Mouse (Mus musculus) stomach, embryonic 14.5 days (tissue): ENCODE data around the gene Gcnt4. TPM values are rescaled to one million over a fixed set of nuclear protein-coding genes. Genes with fewer than 3 reads are reported as not detected.
A peak's percentile ranks its signal among the peaks of the same experiment; 100 is the strongest.

Experiments used
- ATAC-seq: fragments of 200-750 bp; cut with Nextera tagmentation; 2 replicates; pipeline ENCODE4 v1.8.0; 2017; ENCODE audit warnings: low read depth, moderate TSS enrichment; ENCODE audit not compliant: insufficient number of reproducible peaks, insufficient read depth, low FRiP score
- H3K27ac ChIP-seq: fragments of 300-500 bp; sonication (generic); 2 replicates; pipeline ENCODE4 v1.5.1; 2014; ENCODE audit warnings: mild to moderate bottlenecking, low read length, moderate library complexity, mixed read lengths
- H3K27me3 ChIP-seq: fragments of 300-500 bp; sonication (generic); 2 replicates; pipeline ENCODE4 v1.6.1; 2014; ENCODE audit warnings: low read length, control low read depth, mixed read lengths; ENCODE audit not compliant: control insufficient read depth, insufficient read depth
- H3K36me3 ChIP-seq: fragments of 300-500 bp; sonication (generic); 2 replicates; pipeline ENCODE4 v1.6.1; 2014; ENCODE audit warnings: mild to moderate bottlenecking, control low read depth, low read length, moderate library complexity, mixed read lengths; ENCODE audit not compliant: control insufficient read depth, insufficient read depth
- H3K4me1 ChIP-seq: fragments of 300-500 bp; sonication (generic); 2 replicates; pipeline ENCODE4 v1.6.1; 2014; ENCODE audit warnings: low read length, control low read depth, mixed read lengths; ENCODE audit not compliant: control insufficient read depth, insufficient read depth
- H3K4me2 ChIP-seq: fragments of 300-500 bp; sonication (generic); replicated peaks from 2 replicates; pipeline ENCODE4 v1.6.1; 2014; ENCODE audit warnings: low read depth, low read length, control low read depth
- H3K4me3 ChIP-seq: fragments of 300-500 bp; sonication (generic); 2 replicates; pipeline ENCODE4 v1.5.1; 2014; ENCODE audit warnings: low read depth, low read length, control low read depth
- H3K9ac ChIP-seq: fragments of 300-500 bp; sonication (generic); replicated peaks from 2 replicates; pipeline ENCODE4 v1.6.1; 2014; ENCODE audit warnings: low read depth, mild to moderate bottlenecking, control low read depth, low read length, moderate library complexity, mixed read lengths
- H3K9me3 ChIP-seq: fragments of 300-500 bp; sonication (generic); 2 replicates; pipeline ENCODE4 v1.6.1; 2016; ENCODE audit warnings: low read depth, low read length, control low read depth; ENCODE audit not compliant: control insufficient read depth
- WGBS: fragments of 180-500 bp; shearing (Covaris S2); extraction: QIAGEN DNeasy Blood & Tissue Kit; methylation state at CpG from one replicate; pipeline ENCODE4 v1.1.7; 2014; 5-methylcytosine and 5-hydroxymethylcytosine counted together
- polyA plus RNA-seq: library from polyadenylated mRNA; unstranded; fragments of >200 nt; fragmentation: Nextera tagmentation; extraction: Ambion mirVana; gene quantifications from 2 replicates; pipeline ENCODE4 v1.2.1, GENCODE M21; 2014

Gcnt4 gene
- polyA plus RNA-seq, 1 experiment from 2014 or later: 0.84 TPM

DNA sequence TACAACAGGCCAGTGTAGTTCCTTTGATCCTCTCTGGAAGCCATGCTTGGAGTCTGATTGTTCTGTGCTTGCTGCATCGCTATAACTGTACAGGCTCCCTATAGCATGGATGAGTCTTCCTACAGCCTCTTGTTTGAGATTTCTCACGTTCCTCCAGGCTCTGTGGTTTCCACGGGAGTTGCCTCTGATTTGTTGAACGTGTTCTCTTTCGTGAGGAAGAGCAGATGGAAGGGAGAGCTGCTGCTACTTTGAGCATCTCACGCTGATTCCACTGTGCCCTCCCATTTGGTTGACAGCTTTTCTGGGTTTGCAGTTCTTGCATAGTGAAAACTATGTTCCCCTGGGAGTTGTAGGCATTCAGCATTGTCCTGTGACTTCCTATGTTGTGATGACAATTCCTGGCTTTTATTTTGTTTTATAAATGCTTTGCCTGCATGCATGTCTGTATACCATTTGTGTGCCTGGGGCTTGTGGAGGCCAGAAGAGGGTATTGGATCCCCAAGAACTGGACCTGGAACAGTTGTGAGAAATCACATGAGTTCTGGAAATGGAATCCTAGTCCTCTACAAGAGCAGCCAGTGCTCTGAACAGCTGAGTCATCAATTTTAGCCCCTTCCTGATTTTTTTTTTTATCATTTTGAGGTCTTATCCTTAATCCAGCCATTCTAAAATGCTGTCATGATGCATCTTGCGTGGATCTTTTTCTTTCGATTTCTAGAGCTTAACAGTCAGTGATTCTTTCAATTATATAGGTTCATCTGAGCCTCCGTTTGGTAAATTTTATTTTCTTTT, 37.1 kb downstream of the Gcnt4 start:
- Histone ChIP-seq H3K36me3 (no peaks in the 10 kb centered on the region), H3K4me1 (no peaks in the 10 kb centered on the region), H3K4me3 (no peak overlapping the region), H3K27ac (no peak overlapping the region), H3K9me3 (no peaks in the 10 kb centered on the region), H3K9ac (no peak overlapping the region), H3K27me3 (no peaks in the 10 kb centered on the region), H3K4me2 (no peak overlapping the region)
- WGBS: 79% methylated on average over 9 of the region's 9 CpGs
- no peak for ATAC-seq

DNA sequence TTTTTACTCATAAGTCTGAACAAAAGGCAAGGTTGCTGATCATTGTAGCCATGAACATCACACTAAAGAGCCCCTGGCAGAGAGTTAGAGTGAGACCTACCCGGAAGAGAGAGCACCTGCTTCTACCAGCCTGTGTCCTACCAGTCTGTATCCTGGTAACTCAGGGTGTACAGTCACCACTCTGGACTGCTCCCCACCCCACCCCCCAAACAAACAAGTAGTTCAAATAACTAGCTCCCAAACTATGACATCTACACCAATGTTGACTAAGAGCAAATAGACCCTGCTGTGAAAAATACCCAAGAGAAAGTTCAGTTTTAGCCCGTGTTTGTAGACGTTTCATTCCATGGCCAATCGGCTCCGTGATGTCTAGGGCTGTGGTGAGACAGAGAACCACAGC, 38.3 kb downstream of the Gcnt4 start:
- Histone ChIP-seq H3K27me3 (no peaks in the 10 kb centered on the region), H3K4me3 (no peak overlapping the region), H3K9me3 (no peaks in the 10 kb centered on the region), H3K9ac (no peak overlapping the region), H3K4me2 (no peak overlapping the region), H3K27ac (no peak overlapping the region), H3K36me3 (no peaks in the 10 kb centered on the region), H3K4me1 (no peaks in the 10 kb centered on the region)
- 67% methylated on average over 5 of the region's 5 CpGs for WGBS
- peak; percentile 91 for ATAC-seq

DNA sequence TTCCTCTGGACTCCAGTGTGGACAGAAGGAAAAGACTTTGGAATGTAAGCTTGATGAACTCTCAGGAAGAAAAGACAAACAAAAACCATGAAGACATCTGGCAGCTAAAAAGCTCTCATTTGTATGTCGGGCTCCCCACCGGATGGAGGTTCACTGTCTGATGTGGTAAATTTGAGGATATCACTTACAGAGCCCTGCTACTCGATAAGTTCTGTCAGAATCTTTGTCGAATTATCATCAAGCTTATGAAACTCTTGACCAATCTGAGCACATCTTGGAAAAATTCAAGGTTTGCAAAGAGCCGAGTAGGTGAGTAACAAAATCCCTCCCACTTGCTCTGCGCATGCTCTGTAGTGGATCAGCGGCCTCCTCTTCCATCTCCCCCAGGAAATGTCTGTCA, 40.5 kb downstream of the Gcnt4 start:
- no peaks in the 10 kb centered on the region for H3K9me3 ChIP-seq
- 80% methylated on average over 7 of the region's 7 CpGs for WGBS
- no peak overlapping the region for H3K9ac ChIP-seq
- no peaks in the 10 kb centered on the region for H3K27me3 ChIP-seq
- H3K27ac ChIP-seq: no peak overlapping the region
- no peaks in the 10 kb centered on the region for H3K4me1 ChIP-seq
- ATAC-seq: no peak
- no peak overlapping the region for H3K4me2 ChIP-seq
- H3K36me3 ChIP-seq: no peaks in the 10 kb centered on the region
- H3K4me3 ChIP-seq: no peak overlapping the region

DNA sequence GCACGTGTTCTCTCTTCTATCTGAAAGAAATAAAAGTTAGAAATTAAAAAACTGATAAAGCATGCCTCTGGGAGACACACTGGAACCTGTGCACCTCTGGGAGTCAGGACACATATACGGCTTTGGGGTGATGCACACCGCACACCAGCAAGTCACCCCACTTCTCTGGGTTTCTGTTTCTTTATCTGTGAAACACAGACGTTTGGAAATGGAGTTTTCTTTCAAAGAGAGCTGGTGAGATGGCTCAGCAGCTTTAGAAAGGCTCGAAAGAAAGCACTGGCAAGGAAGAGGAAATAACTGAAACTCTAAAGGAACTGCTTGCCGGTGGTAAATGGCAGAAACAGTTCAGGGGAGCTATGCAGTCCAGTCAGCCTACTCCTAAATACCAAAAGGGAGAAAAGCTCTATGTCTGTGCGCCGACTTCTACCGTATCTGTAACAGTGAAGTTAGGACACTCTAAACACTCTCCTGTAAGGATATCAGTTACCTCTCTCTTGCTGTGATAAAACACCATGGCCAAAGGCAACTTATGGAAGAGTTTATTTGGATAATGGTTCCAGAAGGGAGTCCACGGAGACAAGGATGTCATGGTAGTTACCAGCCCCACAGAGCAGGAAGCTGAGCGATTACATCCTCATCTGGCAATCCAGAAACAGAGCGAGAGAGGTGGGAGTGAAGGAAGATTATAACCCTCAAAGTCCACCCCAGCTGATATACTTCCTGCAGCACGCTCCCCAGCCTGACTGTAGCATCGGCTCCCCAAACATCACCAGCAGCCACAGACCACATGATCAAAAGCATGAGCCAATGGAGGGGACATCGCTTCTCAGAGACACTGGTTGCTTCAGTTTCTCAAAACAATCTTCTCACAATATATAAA, 42.0 kb downstream of the Gcnt4 start:
- no peak for ATAC-seq
- H3K27me3 ChIP-seq: no peaks in the 10 kb centered on the region
- H3K27ac ChIP-seq: no peak overlapping the region
- 77% methylated on average over 15 of the region's 15 CpGs for WGBS
- no peak overlapping the region for H3K4me3 ChIP-seq
- H3K36me3 ChIP-seq: no peaks in the 10 kb centered on the region
- no peaks in the 10 kb centered on the region for H3K4me1 ChIP-seq
- H3K9ac ChIP-seq: no peak overlapping the region
- H3K9me3 ChIP-seq: no peaks in the 10 kb centered on the region
- H3K4me2 ChIP-seq: no peak overlapping the region

DNA sequence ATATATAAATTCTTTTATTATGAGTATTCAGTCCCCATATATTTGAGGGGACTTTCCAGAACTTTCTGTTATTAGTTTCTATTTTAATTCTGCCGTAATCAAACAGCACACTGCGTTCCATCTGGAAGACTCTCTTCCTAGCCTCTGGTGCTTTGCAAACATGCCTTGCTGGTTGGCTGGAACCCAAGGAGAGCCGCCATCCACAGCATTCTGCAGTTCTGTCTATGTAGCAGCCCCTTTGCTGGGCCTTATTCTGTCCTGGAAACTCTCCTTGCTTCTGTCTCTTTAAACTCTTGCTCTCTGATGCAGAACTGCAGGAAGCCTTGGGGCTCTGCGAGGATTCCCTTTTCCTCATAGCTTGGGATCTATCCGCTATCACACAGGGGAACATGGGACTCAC, 42.6 kb downstream of the Gcnt4 start:
- Histone ChIP-seq H3K36me3 (no peaks in the 10 kb centered on the region), H3K27me3 (no peaks in the 10 kb centered on the region), H3K9ac (no peak overlapping the region), H3K4me1 (no peaks in the 10 kb centered on the region), H3K27ac (no peak overlapping the region), H3K4me2 (no peak overlapping the region), H3K4me3 (no peak overlapping the region), H3K9me3 (no peaks in the 10 kb centered on the region)
- no peak for ATAC-seq
- WGBS: 75% methylated on average over 5 of the region's 5 CpGs

DNA sequence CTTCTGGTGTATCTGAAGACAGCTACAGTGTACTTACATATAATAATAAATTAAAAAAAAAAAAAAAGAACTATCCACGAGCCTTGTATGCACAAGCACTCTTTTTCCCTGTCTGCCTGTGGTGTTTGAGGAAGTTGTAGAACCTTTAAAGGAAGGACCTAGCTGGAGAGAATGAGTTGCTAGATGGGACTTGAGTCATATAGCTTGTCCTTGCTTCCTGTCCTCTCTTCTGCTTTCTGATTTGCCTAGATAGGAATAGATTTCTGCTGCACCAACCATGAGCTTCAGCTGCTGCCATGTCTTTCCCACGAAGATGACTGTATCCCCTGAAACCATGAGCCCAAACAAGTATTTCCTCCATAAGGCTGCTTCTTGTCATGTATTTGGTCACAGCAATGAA, 43.3 kb downstream of the Gcnt4 start:
- Histone ChIP-seq H3K9me3 (no peaks in the 10 kb centered on the region), H3K4me2 (no peak overlapping the region), H3K27me3 (no peaks in the 10 kb centered on the region), H3K36me3 (no peaks in the 10 kb centered on the region), H3K9ac (no peak overlapping the region), H3K27ac (no peak overlapping the region), H3K4me3 (no peak overlapping the region), H3K4me1 (no peaks in the 10 kb centered on the region)
- 82% methylated on average over 2 of the region's 2 CpGs for WGBS
- ATAC-seq: no peak

DNA sequence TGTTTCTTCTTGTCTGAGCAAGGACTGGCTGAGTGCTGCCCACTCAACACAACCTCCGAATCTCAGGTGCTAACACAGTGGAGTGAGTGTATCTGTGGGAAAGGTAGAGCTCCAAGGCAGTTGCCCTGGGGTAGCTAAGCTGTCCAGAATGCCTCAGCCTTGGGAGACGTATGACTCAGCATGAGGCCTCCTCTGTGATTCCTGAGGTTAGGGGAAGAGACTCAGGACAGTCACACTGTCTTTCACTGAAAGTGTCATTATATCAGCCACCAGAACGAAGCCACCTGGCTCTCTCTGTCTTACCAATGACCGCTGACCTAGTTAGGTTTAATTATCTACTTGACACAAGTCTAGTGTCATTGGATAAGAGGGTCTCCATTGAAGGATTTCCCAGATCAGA, 46.6 kb downstream of the Gcnt4 start:
- H3K4me1 ChIP-seq: no peaks in the 10 kb centered on the region
- H3K27ac ChIP-seq: no peak overlapping the region
- WGBS: 88% methylated on average over 4 of the region's 4 CpGs
- H3K4me2 ChIP-seq: no peak overlapping the region
- H3K9me3 ChIP-seq: no peaks in the 10 kb centered on the region
- ATAC-seq: no peak
- H3K4me3 ChIP-seq: no peak overlapping the region
- no peak overlapping the region for H3K9ac ChIP-seq
- no peaks in the 10 kb centered on the region for H3K27me3 ChIP-seq
- no peaks in the 10 kb centered on the region for H3K36me3 ChIP-seq

DNA sequence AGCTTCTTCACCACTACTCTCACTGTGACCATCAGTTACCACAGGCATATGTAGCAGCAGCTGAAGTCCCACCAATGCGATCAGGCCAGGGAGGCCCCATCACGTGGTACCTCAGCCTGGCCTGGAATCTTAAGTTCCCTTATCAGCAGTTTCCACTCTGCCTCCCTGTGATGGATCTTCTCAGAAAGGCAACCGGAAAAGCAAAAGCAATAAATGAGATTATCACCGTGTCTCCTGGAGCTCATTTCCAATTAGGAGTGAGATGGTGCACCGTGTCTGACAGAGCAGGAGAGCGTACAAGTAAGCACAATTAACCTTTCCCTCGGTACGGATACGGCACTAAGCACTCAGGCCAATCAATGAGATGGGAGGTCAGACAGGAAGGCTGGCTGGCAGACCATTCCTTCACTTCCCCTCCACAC, 47.4 kb downstream of the Gcnt4 start:
- 0 out of 2 replicates have a peak, but pooled peaks have one; percentile 53 for ATAC-seq
- Histone ChIP-seq H3K36me3 (no peaks in the 10 kb centered on the region), H3K9ac (no peak overlapping the region), H3K27ac (no peak overlapping the region), H3K4me1 (no peaks in the 10 kb centered on the region), H3K4me2 (no peak overlapping the region), H3K27me3 (no peaks in the 10 kb centered on the region), H3K9me3 (no peaks in the 10 kb centered on the region), H3K4me3 (no peak overlapping the region)
- WGBS: 44% methylated on average over 9 of the region's 9 CpGs
